Mouse (Mus musculus) adipocyte (in vitro differentiated cells): Measurements from ENCODE around the gene Klf5.
A peak's percentile ranks its signal among the peaks of the same experiment; 100 is the strongest.

Experiments used
- DNase-seq: peaks from one replicate; pipeline ENCODE4 v3.0.0-alpha.2; 2016; ENCODE audit warnings: low spot score

Klf5 gene

DNA sequence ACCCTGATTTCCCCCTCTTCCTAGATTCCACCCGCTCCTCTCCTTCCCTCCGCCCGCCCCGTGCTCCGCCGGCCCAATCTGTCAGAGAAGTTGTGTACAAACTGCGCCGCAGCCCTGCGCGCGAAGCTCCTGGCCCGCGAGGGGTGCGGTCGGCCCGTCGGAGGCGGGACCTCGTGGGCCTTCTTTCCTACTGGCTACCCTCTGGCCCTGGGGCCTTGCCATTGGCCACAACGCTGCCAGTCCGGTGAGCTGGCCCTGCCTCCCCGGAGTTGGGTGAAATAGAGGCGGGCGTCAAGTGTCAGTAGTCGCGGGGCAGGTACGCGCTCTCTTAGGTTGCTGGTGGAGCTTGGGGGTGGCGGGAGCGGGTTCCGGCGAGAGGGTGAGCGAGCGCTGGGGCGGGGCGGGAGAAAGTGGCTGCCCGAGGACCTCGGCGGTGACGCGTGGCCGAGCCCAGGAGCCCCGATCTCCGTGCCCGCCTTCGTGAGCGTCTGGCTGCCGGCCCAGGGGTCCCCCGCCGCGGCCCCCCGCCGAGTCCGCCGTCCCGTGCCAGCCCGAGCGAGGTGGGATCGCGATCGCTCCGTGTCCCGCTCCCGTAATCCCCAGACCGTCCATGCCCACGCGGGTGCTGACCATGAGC, at the start of gene Klf5:
Klf5 (plus strand) TSS at position 307 of the 637 bp plus-strand sequence.
- DNase-seq, result peak; percentile 90

DNA sequence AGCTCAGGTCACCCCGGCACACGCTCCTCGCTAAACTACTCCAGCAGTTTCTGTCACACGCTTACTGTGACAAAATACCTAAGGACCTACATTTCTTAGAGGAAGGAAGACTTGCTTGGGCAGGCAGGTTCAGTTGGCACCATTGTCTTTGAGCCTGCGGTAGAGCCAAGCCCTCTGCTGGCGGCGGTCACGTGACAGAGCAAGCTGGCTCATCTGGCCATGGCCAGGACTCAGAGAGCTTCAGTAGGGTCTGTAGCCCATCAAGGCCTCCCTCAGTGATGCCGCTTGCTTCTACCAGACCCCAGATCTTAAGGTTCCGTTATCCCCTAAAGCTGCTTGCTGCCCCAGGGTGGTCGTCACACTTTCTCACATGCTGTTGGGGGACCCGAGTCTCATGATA, 36.5 kb upstream of the Klf5 start:
- DNase-seq, result no peak

DNA sequence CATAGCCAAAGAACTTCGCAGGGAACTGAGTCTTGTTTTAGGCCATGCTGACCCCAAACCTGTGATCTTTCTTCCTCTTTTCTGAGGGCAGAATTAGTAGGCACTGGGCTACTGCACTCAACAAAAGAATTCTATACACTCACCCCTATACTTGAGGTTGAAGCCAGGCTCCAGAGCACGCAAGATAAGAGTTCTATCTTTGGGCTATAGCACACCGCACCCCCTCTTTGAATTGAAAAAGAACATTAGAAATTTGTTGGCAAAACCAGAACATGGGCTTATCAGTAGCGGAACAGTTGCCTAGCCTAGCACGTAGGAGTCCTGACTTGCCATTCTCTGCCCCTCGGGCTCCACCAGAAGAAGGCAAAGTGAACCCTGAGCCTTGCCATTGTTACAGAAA, 34.7 kb upstream of the Klf5 start:
- no peak for DNase-seq

DNA sequence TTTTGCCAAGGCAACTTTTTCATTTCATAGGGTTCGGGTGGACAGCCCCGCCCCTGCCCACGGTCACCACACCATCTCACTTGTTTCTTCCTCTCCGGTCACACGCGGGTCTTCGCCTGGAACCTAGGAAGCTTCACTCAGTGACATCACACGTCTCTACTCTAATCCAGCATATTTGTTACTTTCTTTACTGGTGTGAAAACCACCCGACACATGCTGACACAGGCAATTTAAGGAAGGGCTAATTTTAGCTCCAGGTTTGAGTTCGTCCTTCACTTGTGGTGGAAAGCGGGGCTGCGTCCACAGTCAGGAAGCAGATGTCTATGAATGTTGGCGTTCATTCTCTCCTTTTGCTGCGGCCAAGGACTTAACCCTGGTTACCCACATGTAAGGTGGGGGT, 32.7 kb upstream of the Klf5 start:
- no peak for DNase-seq

DNA sequence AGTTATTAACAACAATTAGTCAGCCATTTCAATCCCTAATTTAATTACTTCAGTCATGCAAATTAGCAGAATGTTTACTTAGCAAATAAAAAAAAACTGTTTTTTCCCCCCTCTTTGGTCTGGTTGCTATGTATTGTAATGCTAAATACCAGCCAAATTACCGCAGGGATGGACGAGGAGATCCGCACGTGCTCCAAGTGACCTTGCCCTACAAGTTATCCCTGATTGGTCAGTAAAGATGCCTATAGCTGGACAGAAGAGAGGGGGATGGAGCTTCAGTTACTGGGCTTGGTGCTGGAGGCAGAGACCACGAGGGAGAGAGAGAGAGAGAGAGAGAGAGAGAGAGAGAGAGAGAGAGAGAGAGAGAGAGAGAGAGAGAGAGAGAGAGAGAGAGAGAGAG, 31.7 kb upstream of the Klf5 start:
- no peak for DNase-seq

DNA sequence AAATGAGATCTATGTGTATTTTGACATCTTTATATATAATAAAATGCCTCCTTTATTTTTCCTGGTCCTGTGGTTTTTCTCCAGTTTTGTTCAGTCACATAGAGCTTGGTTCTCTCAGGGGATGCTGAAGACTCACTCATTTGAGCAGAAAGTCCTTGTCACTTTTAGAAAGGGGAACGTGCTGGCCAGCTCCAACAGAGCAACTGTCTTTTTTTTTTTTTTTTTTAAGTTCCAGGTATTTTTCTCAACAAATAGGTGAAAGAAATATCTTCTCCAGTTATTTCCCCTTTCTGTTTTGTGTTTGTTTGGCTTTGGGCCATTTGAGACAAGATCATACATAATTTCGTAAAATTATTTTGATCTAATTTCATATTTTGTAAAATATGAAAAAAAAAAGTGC, 24.4 kb upstream of the Klf5 start:
- no peak for DNase-seq

DNA sequence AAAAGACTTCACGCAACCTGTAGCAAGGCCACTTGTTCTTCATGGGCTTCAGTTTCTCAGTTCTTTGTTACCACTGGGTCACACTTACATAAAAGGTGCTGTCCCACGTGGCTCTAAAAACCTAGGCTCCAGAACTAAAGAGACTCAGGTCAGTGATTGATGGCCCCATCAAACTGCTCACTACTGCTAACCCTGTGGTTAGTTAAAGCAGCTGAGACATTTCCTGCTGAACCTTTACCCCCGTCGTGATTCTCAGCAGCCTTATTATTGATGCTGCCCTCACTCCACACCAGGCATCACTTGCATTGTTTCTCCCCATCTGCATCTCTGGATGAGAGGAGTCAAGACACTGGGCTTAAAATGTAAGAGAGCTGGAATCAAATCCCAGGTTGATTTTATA, 22.7 kb upstream of the Klf5 start:
- DNase-seq, result no peak

DNA sequence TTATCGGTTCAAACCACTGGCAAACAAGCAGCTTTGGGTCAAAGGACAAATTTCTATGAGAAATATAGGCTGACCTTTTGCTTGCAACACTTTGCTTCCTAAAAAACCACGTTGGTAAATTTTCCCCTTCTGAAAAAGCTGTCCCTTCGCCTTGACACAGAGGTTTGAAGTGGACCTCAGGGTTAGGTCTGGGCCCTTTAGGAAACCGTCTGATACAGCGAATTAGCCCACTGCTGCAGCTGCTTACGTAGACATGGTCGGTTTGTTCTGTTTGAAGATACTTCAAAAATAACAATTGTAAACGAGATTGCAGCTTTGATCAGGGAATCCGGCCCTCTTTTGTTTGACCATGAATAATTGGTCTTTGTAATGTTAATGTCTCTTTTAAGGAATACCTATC, 20.2 kb upstream of the Klf5 start:
- no peak for DNase-seq

DNA sequence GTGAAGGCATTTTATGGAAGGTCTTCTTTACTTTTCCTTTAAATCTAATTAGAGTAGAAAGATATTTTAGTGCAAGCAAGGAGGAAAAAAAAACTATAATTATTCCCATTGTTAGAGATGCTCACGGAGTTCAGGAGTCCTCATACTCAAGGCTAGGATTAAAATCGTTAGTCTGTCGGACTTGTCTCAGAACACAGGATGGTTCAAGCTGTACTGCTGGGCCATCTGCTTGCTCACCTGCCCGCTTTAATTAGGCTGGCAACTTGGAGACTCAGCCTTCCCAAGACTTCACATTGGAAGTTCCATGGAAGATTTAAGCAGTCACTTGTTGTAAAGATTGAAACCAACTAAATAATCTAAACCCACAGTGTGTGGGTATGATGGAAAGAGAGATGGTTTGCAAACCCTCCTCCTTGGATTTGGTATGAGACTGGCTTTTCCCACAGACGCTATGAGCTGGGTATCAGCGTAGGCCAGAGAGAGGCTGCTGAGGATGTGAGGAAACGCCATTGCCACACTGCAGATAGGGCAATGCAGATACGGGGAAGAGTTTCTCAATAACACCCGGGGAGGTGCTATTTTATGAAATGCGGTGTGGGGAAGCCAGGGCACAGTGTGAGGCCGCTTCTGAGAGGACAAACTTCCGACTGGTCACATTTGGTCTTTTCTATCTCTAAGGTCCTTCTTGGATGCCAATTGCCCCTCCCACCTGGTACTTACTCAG, 19.6 kb upstream of the Klf5 start:
- no peak for DNase-seq

DNA sequence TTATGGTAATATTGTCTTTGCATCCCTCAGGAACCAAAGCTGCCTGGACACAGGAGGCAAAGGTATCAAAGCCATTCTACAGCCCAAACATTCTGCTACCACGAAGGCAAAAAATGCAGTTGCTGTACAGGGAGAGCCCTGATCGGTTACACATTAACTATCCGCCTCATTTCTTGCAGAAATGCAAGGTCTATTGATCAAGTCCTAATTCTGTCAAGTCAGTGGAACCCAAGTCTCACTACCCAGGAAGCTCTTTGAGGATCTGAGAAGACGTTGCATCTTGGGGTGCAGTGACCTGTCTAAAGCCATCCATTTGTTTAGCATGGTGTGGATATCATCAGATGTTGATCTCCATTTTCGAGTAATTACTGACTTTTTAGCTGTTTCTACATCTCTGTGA, 18.1 kb upstream of the Klf5 start:
- no peak for DNase-seq

DNA sequence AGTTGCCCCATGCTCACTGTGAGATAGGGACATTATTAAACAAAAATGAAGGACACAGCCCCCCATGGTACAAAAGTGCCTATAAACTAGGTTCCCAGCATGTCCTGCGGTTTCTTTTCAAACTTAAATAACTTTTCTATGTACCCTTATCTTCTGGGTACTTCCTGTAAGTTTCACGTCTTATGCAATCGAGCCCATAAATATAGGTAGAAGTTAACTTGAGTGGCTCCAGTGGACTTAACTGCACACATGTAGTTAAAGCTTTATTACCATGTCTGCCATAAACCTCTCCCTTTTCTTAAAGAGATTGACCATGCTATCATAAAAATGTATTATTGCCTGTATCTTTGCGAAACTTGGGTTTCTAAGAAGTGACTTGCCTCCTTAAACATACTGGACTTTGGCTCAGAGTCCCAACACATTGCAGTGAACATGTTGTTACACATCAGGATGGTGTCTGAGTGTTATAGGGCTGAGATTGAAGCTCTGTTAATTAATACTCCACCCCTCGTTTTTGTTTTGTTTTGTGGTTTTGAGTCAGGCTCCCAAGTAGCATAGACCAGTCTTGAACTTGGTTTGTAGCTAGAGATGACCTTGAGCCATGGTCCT, 17.6 kb upstream of the Klf5 start:
- no peak for DNase-seq

DNA sequence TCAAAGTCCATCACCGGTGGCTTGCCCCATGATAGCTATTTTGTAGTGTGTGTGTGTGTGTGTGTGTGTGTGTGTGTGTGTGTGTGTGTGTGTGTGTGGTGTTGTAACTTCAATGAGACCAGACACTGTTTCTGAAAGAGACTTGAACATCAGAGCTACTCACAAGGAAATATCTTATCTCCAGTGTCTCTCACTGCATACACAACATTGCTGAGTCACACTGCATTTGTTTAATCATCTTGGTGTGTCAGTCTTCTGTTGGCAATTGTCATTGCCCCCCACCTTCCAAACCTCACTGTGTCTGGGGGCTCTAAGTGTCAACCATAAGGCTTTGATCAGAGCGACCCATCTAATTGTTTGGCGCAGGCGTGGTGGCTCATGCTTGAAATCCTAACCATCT, 13.0 kb upstream of the Klf5 start:
- no peak for DNase-seq

DNA sequence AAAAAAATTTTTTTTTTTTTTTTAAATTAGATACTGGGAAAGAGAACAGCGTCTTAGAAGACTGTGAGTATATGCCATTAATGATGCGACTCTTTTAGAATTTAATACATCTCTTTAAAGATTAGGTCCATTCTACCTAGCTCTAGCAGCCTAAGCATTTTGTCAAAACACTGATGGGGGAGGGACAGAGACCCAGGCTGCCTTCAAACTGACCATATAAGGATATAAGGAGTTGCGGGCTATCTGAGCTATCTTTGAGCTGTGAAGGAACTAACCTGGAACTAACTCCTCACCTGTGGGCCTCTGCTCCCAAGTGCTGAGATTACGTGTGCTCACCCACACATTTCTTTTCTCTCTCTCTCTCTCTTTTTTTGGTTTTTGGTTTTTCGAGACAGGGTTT, 6.3 kb upstream of the Klf5 start:
- DNase-seq, result no peak

DNA sequence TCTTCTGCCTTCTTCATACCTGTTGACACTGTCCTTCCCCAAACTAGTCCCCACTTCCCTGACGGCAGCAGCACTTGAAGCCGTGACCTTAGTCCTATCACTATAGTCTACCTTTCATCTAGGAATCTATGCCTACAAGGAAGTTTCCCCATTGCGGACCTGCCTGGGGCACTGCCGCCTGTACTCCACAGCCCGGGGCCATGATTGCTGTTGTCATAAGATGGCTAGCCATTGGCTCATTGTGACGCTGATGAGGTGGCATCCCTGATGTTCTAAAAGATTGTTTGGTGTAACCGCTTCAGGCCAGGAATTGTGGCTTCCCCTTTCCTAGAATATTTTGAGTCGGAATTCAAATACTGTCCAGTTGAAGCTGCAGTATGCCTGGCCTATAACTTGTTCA, 4.1 kb upstream of the Klf5 start:
- DNase-seq, result no peak

DNA sequence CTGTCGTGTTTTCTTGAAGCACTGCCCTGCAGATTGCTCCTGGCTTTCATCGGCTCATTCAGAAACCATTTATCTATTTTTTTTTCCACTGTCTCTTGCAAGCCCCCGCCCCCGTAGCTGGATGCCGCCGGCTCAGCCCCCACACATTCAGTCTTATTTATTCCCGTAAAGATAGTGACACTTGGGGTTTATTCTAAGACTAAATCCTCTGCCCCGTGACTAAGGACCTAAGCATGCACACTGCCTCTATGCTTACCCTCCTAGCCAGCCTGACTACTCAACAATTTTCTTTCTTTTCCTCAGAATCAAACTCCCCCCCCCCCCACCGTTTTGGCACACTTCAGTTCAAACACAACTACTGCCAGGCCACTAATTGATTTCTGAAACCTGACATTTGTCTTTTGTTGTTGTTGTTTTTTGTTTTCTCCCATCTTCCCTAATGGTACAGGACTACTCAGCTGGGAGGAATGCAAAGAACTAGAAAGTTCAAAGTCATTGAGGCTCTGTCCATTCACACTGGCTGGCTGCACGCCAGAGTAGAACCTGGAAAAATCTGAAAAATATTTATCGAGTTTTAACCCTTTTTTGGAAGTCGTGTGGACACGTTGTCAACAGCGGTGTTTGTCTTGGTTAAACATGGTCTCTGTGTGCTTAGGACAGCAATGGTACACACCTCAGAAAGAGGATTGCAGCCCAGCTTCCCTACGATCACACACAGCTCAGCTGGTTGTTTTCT, 2.7 kb upstream of the Klf5 start:
- no peak for DNase-seq

DNA sequence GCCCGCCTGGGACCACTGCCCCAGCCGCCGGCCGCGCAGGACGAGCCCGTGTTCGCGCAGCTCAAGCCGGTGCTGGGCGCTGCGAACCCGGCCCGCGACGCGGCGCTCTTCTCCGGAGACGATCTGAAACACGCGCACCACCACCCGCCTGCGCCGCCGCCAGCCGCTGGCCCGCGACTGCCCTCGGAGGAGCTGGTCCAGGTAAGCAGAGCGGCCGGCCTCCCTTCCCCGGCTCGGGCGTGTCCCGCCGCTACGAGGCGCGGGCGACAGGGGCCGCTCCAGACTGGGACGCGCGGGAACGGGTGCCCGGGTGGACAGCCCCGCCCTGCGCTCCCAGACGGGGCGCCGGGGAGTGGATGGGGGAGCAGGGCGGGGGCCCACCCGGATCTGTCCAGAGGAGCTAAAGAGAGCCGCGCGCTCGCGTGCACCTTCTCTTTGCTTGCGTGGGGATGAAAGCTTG, 561 bp downstream of the Klf5 start:
- peak; percentile 26 for DNase-seq

DNA sequence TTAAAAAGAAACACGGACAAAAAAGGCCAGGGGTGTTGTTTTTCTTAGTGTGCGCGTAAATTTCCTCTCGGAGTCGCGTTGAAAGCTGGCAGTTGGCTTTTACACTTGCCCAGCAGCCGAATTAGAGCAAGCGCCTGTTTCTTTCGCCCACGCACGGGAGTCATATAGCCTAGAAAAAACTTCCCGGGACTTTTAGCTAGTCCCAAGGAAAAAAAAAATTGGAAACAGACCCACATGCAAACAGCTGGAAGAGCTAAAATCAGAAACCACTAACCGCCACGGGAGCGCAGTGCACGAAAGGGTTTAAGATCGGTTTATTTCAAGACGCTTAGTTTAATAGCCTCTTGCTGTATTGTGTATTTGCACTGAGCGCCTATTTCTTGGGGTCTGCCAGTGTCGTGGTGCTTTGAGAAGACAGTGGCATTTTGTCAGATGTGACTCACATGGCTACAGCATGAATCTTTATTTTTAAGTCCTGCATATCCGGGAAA, 1.3 kb downstream of the Klf5 start:
- peak; percentile 64 for DNase-seq

DNA sequence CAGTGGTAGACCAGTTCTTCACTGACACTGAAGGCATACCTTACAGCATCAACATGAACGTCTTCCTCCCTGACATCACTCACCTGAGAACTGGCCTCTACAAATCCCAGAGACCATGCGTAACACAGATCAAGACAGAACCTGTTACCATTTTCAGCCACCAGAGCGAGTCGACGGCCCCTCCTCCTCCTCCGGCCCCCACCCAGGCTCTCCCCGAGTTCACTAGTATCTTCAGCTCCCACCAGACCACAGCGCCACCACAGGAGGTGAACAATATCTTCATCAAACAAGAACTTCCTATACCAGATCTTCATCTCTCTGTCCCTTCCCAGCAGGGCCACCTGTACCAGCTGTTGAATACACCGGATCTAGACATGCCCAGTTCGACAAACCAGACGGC, 3.0 kb downstream of the Klf5 start:
- no peak for DNase-seq

DNA sequence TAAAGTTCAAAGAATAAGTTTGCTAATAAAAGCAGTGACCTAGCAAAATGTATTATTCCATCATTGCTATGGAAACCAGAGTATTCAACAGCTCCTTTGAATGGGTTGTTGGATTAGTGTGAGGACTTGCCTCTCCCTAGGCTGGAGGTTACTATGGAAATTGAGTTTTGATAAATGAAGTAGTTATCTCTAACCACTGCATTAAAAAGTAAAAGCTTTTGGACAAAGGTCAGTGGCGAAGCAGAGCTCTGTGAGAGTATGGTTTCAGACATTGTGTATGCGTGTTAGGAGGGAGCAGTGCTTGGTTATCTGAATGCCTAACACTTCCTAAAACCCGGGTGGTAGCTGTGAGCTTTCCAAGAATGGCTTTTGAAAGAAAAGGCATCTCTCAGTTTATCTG, 5.9 kb downstream of the Klf5 start:
- no peak for DNase-seq

DNA sequence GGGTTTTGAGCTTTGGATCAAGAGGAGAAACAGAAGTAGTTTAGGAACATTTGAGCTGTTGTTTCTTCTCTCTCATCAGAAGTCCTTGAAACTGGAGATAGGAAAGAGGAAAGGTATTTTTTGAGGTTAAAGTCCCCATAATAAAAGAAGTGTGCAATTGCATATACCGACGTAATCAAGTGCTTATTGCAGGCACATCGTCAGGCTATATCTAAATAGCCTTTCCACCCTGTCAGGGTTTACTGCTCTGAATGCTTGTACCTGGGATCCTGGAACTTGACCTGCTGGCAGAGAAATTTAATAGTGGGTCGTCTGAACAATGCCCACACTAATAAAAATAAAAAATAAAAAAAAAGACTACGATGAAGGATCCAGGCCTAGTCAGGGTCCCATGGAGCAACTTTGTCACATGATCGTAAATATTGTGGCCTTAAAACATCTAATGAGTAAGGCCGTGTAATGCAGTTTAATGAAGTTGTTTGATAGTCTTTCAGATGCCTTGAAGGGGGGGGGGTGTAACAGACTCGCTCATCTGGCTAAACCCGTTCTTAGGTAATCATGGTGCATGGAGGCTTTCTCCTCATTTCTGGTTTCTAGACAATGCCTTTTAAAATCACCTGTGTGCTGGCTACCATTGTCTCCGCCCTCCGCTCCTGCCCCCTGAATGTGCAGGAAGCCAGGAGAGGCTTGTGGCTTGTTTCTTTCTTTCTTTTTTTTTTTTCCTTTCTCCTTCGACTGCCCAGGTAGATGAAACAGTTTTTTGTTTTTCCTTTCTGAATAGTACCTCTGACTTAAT, 6.7 kb downstream of the Klf5 start:
- no peak for DNase-seq

DNA sequence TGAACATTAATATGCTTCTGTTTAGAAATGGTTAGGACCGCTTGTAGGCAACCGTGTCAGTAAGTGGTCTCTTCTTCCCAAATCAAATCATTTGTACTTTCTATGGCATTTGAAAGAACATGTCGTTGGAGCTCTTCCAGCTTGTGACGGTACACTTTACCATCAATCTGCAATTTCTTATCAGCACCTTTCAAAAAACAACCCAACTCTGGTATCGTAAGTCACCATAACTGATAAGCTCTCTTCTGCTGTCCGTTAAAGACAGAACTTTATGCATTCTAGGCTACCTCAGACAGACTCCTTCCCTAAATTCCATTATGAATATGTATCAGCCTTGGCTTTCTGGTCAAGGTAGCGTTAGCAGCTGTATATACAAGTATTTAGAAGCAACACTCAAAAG, 7.9 kb downstream of the Klf5 start:
- no peak for DNase-seq

DNA sequence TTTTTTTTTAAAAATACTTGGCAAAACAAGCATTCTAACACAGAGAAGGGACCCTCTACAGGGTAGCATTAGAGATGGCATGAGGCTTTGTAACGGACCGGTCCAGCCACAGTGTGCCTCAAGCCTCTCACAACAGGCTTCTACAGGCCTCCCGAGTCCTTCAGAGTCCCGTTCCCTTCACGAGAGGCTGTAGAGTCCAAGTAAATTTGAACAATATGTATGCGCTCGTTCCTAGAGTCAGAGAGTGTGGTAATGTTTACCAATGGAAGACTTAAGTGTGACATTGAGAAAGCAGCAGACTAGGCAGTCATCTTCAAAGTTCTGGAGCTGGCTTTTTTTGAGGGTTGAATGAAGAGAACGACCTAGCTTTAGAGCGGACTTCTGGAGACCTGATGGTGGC, 11.1 kb downstream of the Klf5 start:
- DNase-seq, result no peak
